Mouse (Mus musculus): ENCODE results near the gene Dcdc2b. TPM values are rescaled to one million over a fixed set of nuclear protein-coding genes. Genes with fewer than 3 reads are reported as not detected.

The Dcdc2b gene
- polyA plus RNA-seq, 1 experiment = 17.8 TPM

DNA sequence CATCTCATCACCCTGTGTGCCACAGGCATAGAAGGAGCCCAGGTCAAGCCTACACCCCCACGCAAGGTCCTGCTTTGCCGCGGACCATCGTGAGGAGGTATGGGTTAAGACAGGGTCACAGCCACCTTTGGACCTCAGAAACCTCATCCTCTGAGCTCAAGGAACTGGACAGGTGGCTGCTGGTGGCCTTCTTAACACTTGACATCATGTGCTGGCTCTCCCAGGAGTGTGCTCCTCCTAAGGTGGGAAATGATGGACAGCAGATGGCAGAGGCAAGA, 41.0 kb downstream of the Dcdc2b start:
- TF ChIP-seq POLR2A (IDR thresholded peaks at IDR 0.05; ENCODE audit: borderline replicate concordance, extremely low read depth, low read depth, low read length) (no peak), CTCF (IDR thresholded peaks at IDR 0.05; ENCODE audit: insufficient read depth, low read length) (no peak)
- H3K4me3 ChIP-seq (replicated peaks; ENCODE audit: extremely low read depth, low read depth, low read length) = no peak overlapping the region
- 96% methylated on average over 4 of the region's 4 CpGs for WGBS
- no peak for DNase-seq
- H3K4me1 ChIP-seq (ENCODE audit: control insufficient read depth, insufficient read depth, low read length) = peaks cover 4% of the 10 kb centered on the region; the same call in 1 of the 2 replicates

DNA sequence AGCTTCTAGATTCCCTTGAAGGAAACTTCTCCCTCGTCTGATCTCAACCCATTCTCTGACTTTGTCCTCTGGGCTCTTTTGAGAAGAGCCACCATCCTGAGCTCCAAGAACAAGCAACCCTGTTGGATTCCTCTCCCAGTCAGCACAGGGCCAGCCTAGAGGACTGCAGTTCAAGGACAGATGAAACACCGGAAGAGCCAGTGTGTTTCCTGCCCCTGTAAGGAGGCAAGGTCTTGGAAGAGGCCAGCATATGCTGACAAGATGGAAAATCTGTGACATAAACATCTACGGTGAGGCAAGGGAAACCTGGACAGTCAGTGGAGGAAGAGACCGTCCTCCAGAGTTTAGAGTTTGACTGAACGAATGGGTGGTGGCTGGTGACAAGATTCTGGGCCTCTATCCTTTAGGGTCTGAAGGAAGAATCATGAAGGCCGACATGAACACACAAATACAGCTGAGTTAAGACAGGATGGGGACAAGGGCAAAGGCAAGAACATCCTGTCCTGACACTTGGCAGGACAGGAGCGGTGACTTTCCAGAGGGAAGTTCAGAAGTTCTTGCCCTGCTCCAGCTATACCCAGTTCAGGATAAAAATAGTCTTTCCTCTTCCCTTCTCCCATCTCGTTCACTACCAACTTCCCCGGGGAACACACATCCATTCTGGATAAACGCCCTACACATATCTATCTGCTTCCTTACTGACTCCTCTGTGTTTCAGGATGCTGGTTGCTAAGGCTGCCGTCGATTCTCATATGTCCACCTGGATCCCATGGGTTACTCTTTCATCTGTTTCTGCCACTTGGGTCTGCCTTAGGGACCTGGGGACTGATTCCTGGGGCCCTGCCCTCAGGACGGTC, 41.6 kb downstream of the Dcdc2b start:
- DNase-seq = no peak

GRCm38 (mm10) chr4:129571551-129572084, 42.4 kb downstream of the Dcdc2b start:
- 54% methylated on average over 8 of the region's 8 CpGs for WGBS
- TF ChIP-seq CTCF (IDR thresholded peaks at IDR 0.05; ENCODE audit: insufficient read depth, low read length) (no peak), POLR2A (IDR thresholded peaks at IDR 0.05; ENCODE audit: borderline replicate concordance, extremely low read depth, low read depth, low read length) (no peak)
- DNase-seq = no peak
- H3K4me1 ChIP-seq (ENCODE audit: control insufficient read depth, insufficient read depth, low read length) = no peaks in the 10 kb centered on the region
- H3K4me3 ChIP-seq (replicated peaks; ENCODE audit: extremely low read depth, low read depth, low read length) = no peak overlapping the region

More for the DNA sequence above, 41.6 kb downstream of the Dcdc2b start:
- Histone ChIP-seq H3K4me3 (replicated peaks; ENCODE audit: extremely low read depth, low read depth, low read length) (no peak overlapping the region), H3K4me1 (ENCODE audit: control insufficient read depth, insufficient read depth, low read length) (0 out of 2 replicates have a peak, but pooled peaks cover 3% of the 10 kb centered on the region)
- 46% methylated on average over 13 of the region's 13 CpGs for WGBS
- TF ChIP-seq POLR2A (IDR thresholded peaks at IDR 0.05; ENCODE audit: borderline replicate concordance, extremely low read depth, low read depth, low read length) (no peak), CTCF (IDR thresholded peaks at IDR 0.05; ENCODE audit: insufficient read depth, low read length) (no peak)

DNA sequence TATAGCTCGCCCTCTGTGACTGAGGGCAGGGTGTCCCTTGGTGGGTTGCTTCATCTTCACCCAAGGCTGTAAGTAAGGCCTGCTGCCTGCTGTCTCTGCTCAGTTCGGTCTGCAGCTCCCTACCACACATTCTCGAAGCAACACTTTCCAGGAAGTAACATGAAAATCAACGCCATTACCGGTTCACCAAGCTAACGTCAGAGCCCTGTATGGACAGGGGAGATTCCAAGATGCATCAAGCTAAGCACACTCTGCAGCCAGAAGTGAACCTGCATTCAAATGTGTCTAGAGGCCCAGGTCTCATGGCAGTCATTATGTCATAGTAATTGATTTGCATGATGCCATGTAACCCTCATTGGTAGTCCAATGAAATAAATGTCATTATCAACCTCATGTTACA, 44.0 kb downstream of the Dcdc2b start:
- 83% methylated on average over 6 of the region's 6 CpGs for WGBS
- no peak overlapping the region for H3K4me3 ChIP-seq (replicated peaks; ENCODE audit: extremely low read depth, low read depth, low read length)
- DNase-seq = no peak
- no peaks in the 10 kb centered on the region for H3K4me1 ChIP-seq (ENCODE audit: control insufficient read depth, insufficient read depth, low read length)
- TF ChIP-seq POLR2A (IDR thresholded peaks at IDR 0.05; ENCODE audit: borderline replicate concordance, extremely low read depth, low read depth, low read length) (no peak), CTCF (IDR thresholded peaks at IDR 0.05; ENCODE audit: insufficient read depth, low read length) (no peak)

DNA sequence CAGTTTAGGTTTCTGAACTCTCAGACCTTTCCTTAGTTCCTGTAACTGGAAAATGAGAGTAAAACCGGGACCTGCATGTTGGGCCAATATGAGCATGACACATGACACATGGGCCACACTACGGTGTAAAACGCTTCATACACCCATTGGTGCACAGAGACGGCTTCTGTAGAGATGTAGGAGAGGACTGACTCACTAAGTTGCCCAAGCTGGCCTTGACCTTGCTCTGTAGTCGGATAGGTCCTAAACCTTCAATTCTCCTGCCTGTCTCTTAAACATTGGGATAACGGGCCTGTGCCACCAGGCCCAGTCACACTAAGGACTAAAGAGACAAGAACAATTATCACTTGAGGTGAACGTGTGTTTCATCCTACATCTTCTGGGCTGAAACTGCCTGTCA, 45.7 kb downstream of the Dcdc2b start:
- TF ChIP-seq CTCF (IDR thresholded peaks at IDR 0.05; ENCODE audit: insufficient read depth, low read length) (no peak), POLR2A (IDR thresholded peaks at IDR 0.05; ENCODE audit: borderline replicate concordance, extremely low read depth, low read depth, low read length) (no peak)
- Histone ChIP-seq H3K4me3 (replicated peaks; ENCODE audit: extremely low read depth, low read depth, low read length) (no peak overlapping the region), H3K4me1 (ENCODE audit: control insufficient read depth, insufficient read depth, low read length) (no peaks in the 10 kb centered on the region)
- no peak for DNase-seq
- whole genome bisulfite sequencing = 89% methylated on average over 7 of the region's 7 CpGs

DNA sequence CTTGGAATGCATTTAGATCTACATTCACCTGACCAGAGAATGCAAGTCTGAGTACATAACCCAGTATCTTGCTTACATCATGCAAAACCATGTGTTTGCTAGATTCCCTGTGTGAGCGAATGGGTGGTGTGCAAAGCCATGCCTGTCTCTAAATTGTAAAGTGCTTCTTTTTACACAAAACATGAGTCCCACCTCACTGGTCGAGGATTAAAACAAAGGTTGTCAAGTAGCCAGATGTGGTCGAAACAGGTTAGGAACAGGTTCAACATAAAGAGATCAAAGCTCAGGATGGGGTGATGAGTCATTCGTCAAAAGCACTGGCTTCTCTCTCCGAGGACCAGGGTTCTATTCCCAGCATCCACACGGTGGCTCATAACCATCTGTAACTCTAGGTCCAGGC, 48.9 kb downstream of the Dcdc2b start:
- 75% methylated on average over 6 of the region's 6 CpGs for WGBS
- Histone ChIP-seq H3K4me1 (ENCODE audit: control insufficient read depth, insufficient read depth, low read length) (no peaks in the 10 kb centered on the region), H3K4me3 (replicated peaks; ENCODE audit: extremely low read depth, low read depth, low read length) (no peak overlapping the region)
- TF ChIP-seq POLR2A (IDR thresholded peaks at IDR 0.05; ENCODE audit: borderline replicate concordance, extremely low read depth, low read depth, low read length) = no peak
- no peak for TF ChIP-seq CTCF (IDR thresholded peaks at IDR 0.05; ENCODE audit: insufficient read depth, low read length)
- DNase-seq = no peak

DNA sequence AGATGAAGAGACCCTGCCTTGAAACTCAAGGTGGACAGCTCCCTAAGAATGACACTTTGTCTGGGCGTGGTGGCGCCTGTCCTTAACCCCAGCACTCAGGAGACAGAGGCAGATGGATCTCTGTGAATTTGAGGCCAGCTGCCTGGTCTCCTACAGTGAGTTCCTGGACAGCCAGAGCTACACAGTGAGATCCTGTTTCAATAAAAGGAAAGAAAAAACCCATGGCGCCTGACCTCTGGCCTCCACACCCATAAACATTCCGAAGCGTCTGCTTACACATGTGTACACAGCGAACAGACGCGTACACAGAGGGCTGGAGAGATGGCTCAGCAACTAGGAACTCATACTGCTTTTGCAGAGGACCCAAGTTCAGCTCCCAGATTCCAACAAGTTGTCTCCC, 50.3 kb downstream of the Dcdc2b start:
- TF ChIP-seq CTCF (IDR thresholded peaks at IDR 0.05; ENCODE audit: insufficient read depth, low read length) (no peak), POLR2A (IDR thresholded peaks at IDR 0.05; ENCODE audit: borderline replicate concordance, extremely low read depth, low read depth, low read length) (no peak)
- Histone ChIP-seq H3K4me3 (replicated peaks; ENCODE audit: extremely low read depth, low read depth, low read length) (no peak overlapping the region), H3K4me1 (ENCODE audit: control insufficient read depth, insufficient read depth, low read length) (no peaks in the 10 kb centered on the region)
- 41% methylated on average over 8 of the region's 8 CpGs for WGBS
- no peak for DNase-seq

DNA sequence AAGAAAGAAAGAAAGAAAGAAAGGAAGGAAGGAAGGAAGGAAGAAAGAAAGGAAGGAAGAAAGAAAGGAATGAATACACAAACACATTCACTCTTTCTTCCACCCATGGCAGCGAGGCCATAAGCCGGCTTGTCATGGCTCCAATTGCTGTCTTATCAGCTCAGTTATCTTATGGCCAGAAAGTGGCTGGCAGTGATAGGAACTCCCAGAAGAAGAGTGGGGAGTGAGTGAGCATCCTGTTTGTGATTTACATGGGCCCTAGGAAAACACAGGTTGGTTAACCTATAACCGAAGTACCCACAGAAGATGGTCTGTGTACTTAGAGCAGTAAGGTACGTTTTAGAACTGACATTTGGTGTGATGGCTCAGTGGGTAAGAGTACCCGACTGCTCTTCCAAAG, 52.9 kb downstream of the Dcdc2b start:
- Histone ChIP-seq H3K4me1 (ENCODE audit: control insufficient read depth, insufficient read depth, low read length) (no peaks in the 10 kb centered on the region), H3K4me3 (replicated peaks; ENCODE audit: extremely low read depth, low read depth, low read length) (no peak overlapping the region)
- no peak for TF ChIP-seq CTCF (IDR thresholded peaks at IDR 0.05; ENCODE audit: insufficient read depth, low read length)
- no peak for TF ChIP-seq POLR2A (IDR thresholded peaks at IDR 0.05; ENCODE audit: borderline replicate concordance, extremely low read depth, low read depth, low read length)
- no peak for DNase-seq
- 76% methylated on average over 5 of the region's 5 CpGs for WGBS

Other genes with a start within 250 kb of the Dcdc2b start
- gene Zbtb8a, start 236.1 kb downstream of the Dcdc2b start, polyA plus RNA-seq (2012; rRNA removed) = 8.8 and 13.9 TPM in 2 replicates
- 0.12 and 0.14 TPM in 2 replicates for gene Zbtb8b, start 173.4 kb downstream of the Dcdc2b start, polyA plus RNA-seq (2012; rRNA removed)
- 18.9 and 28.4 TPM in 2 replicates for gene Bsdc1, start 152.7 kb downstream of the Dcdc2b start, polyA plus RNA-seq (2012; rRNA removed)
- gene Tssk3, start 123.2 kb downstream of the Dcdc2b start, polyA plus RNA-seq (2012; rRNA removed) = 0.12 TPM in 1 of 2 replicates, not detected in the other
- gene Fam229a, start 123.1 kb downstream of the Dcdc2b start, polyA plus RNA-seq (2012; rRNA removed) = 0.80 and 1.1 TPM in 2 replicates
- 16.6 and 18.6 TPM in 2 replicates for gene Marcksl1, start 100.7 kb downstream of the Dcdc2b start, polyA plus RNA-seq (2012; rRNA removed)
- 35.3 and 64.8 TPM in 2 replicates for gene Hdac1, start 71.5 kb downstream of the Dcdc2b start, polyA plus RNA-seq (2012; rRNA removed)
- gene Lck, start 40.6 kb downstream of the Dcdc2b start, polyA plus RNA-seq (2012; rRNA removed) = 7.9 and 11.8 TPM in 2 replicates
- gene Fam167b, start 35.7 kb downstream of the Dcdc2b start, polyA plus RNA-seq (2012; rRNA removed) = 1.9 and 2.7 TPM in 2 replicates
- gene Eif3i, start 13.6 kb downstream of the Dcdc2b start, polyA plus RNA-seq (2012; rRNA removed) = 148 and 197 TPM in 2 replicates
- 136 and 158 TPM in 2 replicates for gene Tmem234, start 13.6 kb downstream of the Dcdc2b start, polyA plus RNA-seq (2012; rRNA removed)
- gene Iqcc, start 4.8 kb upstream of the Dcdc2b start, polyA plus RNA-seq (2012; rRNA removed) = 31.1 and 36.5 TPM in 2 replicates
- gene Ccdc28b, start 9.7 kb upstream of the Dcdc2b start, polyA plus RNA-seq (2012; rRNA removed) = 20.6 and 34.1 TPM in 2 replicates
- 30.0 and 36.7 TPM in 2 replicates for gene Txlna, start 26.8 kb upstream of the Dcdc2b start, polyA plus RNA-seq (2012; rRNA removed)
- gene Kpna6, start 58.5 kb upstream of the Dcdc2b start, polyA plus RNA-seq (2012; rRNA removed) = 16.6 and 26.3 TPM in 2 replicates
- 24.4 and 25.7 TPM in 2 replicates for gene Tmem39b, start 82.6 kb upstream of the Dcdc2b start, polyA plus RNA-seq (2012; rRNA removed)
- 34.8 and 44.5 TPM in 2 replicates for gene Khdrbs1, start 128.0 kb upstream of the Dcdc2b start, polyA plus RNA-seq (2012; rRNA removed)
- gene Ptp4a2, start 197.0 kb upstream of the Dcdc2b start, polyA plus RNA-seq (2012; rRNA removed) = 40.3 and 50.2 TPM in 2 replicates